Mouse (Mus musculus): Measurements from ENCODE around the gene Snx5. TPM values are rescaled to one million over a fixed set of nuclear protein-coding genes. Genes with fewer than 3 reads are reported as not detected.

Gene Snx5
- polyA plus RNA-seq, 1 experiment from 2014 or later, result 168 TPM

DNA sequence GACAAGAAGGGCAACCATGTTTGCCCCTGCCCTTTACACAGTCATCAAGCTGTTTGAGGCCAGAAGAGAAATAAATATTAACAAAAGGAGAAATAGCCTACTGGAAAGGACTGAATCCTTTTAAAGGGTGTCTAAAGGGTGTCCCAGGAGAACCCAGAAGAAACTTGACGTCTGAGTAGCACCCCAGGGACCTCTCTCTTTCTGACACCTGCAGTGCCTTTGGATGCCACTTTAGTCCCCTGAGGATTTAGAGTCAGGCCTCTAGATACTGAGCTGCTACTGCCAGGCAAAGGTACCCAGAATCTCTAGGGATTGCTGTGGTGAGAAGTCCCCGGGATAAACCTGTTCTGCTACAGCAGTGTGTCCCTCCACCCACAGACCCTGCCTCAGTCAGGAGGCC is 31.4 kb downstream of the Snx5 start:
- no peak overlapping the region for H3K4me3 ChIP-seq (ENCODE audit: low read depth, low read length)
- DNase-seq (ENCODE audit: low spot score) (no peak), ATAC-seq (replicated peaks; ENCODE audit: low FRiP score) (no peak)
- H3K36me3 ChIP-seq (ENCODE audit: control insufficient read depth, insufficient read depth, low read length), result no peaks in the 10 kb centered on the region
- no peaks in the 10 kb centered on the region for H3K27me3 ChIP-seq (replicated peaks; ENCODE audit: control insufficient read depth, insufficient read depth, low read length)
- H3K4me2 ChIP-seq, result no peak overlapping the region
- no peak overlapping the region for H3K27ac ChIP-seq (ENCODE audit: low read depth, low read length)
- no peak overlapping the region for H3K9ac ChIP-seq (ENCODE audit: low read depth, low read length)
- no peaks in the 10 kb centered on the region for H3K9me3 ChIP-seq (ENCODE audit: control insufficient read depth, low read length)
- no peaks in the 10 kb centered on the region for H3K4me1 ChIP-seq (replicated peaks; ENCODE audit: control insufficient read depth, insufficient read depth, low read length)
- 57% methylated on average over 2 of the region's 2 CpGs for WGBS

DNA sequence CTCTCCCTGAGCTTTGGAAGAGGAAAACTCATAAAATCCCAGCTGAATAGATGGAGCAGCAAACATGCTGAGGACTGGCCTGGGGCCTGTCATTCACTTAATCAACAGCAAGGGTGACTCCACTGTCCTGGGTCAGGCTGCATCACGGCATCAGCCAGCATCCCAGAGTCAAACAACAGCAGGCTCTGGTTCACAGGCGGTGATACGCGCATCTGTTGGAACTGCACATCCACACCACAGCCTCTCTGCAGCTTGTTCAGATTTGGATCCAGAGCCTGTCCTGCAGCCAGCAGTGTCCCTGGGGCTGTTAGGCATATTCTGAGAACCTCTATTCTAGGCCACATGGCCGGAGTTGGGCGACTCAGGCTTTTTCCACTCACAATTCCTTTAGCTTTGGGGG is 32.4 kb downstream of the Snx5 start:
- DNase-seq (ENCODE audit: low spot score) (no peak), ATAC-seq (replicated peaks; ENCODE audit: low FRiP score) (no peak)
- Histone ChIP-seq H3K9ac (ENCODE audit: low read depth, low read length) (no peak overlapping the region), H3K36me3 (ENCODE audit: control insufficient read depth, insufficient read depth, low read length) (no peaks in the 10 kb centered on the region), H3K4me2 (no peak overlapping the region), H3K27ac (ENCODE audit: low read depth, low read length) (no peak overlapping the region), H3K27me3 (replicated peaks; ENCODE audit: control insufficient read depth, insufficient read depth, low read length) (no peaks in the 10 kb centered on the region), H3K4me3 (ENCODE audit: low read depth, low read length) (no peak overlapping the region), H3K4me1 (replicated peaks; ENCODE audit: control insufficient read depth, insufficient read depth, low read length) (no peaks in the 10 kb centered on the region), H3K9me3 (ENCODE audit: control insufficient read depth, low read length) (no peaks in the 10 kb centered on the region)
- 81% methylated on average over 6 of the region's 6 CpGs for WGBS

DNA sequence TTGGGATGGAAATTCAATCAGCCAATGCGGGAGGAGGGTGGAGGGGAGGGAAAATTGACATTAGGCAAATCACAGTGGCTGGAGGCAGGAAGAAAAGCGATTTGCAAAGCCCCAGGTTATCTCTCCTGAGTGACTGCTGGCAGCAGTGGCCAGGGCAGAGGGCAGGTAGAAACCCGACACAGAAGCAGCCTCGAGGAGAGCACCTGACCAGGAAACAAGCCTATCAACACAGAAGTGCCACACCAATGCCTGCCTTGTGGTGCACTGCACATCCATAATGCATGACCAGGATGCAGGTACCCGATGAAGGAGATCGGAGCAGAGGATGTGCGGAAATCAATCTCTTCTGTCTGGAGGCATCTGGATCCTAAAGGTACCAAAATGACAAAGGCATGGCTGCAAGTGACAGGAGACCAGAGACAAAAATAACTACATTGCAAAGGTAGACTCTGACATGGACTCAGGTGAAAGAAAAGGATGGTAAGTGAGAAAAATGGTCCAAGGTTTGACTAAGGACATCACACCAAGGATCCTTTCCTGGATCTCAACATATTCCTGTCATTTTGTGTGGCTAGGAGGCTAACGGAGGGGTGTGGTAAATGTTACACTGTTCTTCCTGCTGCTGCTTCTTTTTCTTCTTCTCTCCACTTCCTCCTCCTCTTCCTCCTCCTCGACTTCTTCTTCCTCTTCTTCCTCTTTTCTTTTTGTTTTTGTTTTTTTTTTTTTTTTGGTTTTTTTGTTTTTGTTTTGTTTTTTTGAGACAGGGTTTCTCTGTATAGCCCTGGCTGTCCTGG is 33.7 kb downstream of the Snx5 start:
- Histone ChIP-seq H3K27me3 (replicated peaks; ENCODE audit: control insufficient read depth, insufficient read depth, low read length) (no peaks in the 10 kb centered on the region), H3K9ac (ENCODE audit: low read depth, low read length) (no peak overlapping the region), H3K27ac (ENCODE audit: low read depth, low read length) (no peak overlapping the region), H3K36me3 (ENCODE audit: control insufficient read depth, insufficient read depth, low read length) (no peaks in the 10 kb centered on the region), H3K4me3 (ENCODE audit: low read depth, low read length) (no peak overlapping the region), H3K9me3 (ENCODE audit: control insufficient read depth, low read length) (no peaks in the 10 kb centered on the region), H3K4me2 (no peak overlapping the region), H3K4me1 (replicated peaks; ENCODE audit: control insufficient read depth, insufficient read depth, low read length) (no peaks in the 10 kb centered on the region)
- no peak for DNase-seq (ENCODE audit: low spot score)
- ATAC-seq (replicated peaks; ENCODE audit: low FRiP score), result no peak
- 52% methylated on average over 9 of the region's 9 CpGs for WGBS

DNA sequence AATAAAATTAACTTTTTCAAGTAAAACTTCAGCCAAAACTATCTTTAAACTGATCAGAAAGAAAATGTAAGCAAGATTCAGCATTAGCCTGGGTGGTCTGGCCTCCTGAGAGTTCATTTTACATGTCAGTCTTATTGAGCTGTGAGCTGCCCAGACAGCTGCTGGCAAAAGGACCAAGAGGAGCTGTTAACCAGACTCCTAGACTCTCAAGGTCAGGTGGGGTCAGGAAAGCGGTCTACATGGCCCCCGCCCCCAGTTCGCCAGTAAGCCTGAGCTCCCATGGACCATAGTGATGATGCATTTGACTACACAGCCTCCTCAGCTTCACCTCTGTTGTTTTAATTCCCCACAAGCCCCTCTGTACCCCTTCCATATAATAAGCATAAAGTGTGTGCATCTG is 34.9 kb downstream of the Snx5 start:
- 67% methylated on average over 3 of the region's 3 CpGs for WGBS
- no peaks in the 10 kb centered on the region for H3K27me3 ChIP-seq (replicated peaks; ENCODE audit: control insufficient read depth, insufficient read depth, low read length)
- no peak overlapping the region for H3K27ac ChIP-seq (ENCODE audit: low read depth, low read length)
- no peak overlapping the region for H3K4me3 ChIP-seq (ENCODE audit: low read depth, low read length)
- DNase-seq (ENCODE audit: low spot score) (no peak), ATAC-seq (replicated peaks; ENCODE audit: low FRiP score) (no peak)
- H3K36me3 ChIP-seq (ENCODE audit: control insufficient read depth, insufficient read depth, low read length), result no peaks in the 10 kb centered on the region
- no peak overlapping the region for H3K4me2 ChIP-seq
- H3K9ac ChIP-seq (ENCODE audit: low read depth, low read length), result no peak overlapping the region
- no peaks in the 10 kb centered on the region for H3K9me3 ChIP-seq (ENCODE audit: control insufficient read depth, low read length)
- peaks cover 7% of the 10 kb centered on the region for H3K4me1 ChIP-seq (replicated peaks; ENCODE audit: control insufficient read depth, insufficient read depth, low read length)

DNA sequence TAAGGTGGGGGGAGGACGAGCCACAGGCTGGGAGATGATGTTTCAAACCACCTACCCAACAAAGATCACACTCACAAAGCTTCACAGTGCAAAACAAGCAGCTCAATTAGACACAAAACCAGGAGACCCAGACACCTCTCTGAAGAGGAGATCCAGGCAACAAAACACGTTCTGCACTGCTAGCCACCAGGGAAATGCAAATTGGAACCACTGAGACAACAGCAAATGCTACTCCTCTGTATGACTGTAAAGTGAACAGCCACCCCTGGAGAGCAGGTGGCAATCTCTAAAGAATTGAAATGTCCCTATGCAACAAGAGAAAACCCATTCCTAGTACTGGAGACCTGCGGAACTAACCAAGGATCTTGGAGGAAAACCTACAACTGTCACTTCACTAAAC is 37.2 kb downstream of the Snx5 start:
- no peak overlapping the region for H3K4me3 ChIP-seq (ENCODE audit: low read depth, low read length)
- 73% methylated on average over 3 of the region's 3 CpGs for WGBS

GRCm38 (mm10) chr2:144231115-144231514 is 39.6 kb downstream of the Snx5 start:
- peak overlapping the region; percentile 50 for H3K4me2 ChIP-seq
- WGBS, result 29% methylated on average over 5 of the region's 5 CpGs
- ATAC-seq (replicated peaks; ENCODE audit: low FRiP score), result peak; percentile 62

More for the DNA sequence above, 37.2 kb downstream of the Snx5 start:
- ATAC-seq (replicated peaks; ENCODE audit: low FRiP score) (no peak), DNase-seq (ENCODE audit: low spot score) (no peak)
- Histone ChIP-seq H3K4me1 (replicated peaks; ENCODE audit: control insufficient read depth, insufficient read depth, low read length) (peaks cover 16% of the 10 kb centered on the region), H3K9me3 (ENCODE audit: control insufficient read depth, low read length) (no peaks in the 10 kb centered on the region), H3K4me2 (no peak overlapping the region), H3K27me3 (replicated peaks; ENCODE audit: control insufficient read depth, insufficient read depth, low read length) (no peaks in the 10 kb centered on the region), H3K36me3 (ENCODE audit: control insufficient read depth, insufficient read depth, low read length) (no peaks in the 10 kb centered on the region), H3K9ac (ENCODE audit: low read depth, low read length) (no peak overlapping the region), H3K27ac (ENCODE audit: low read depth, low read length) (no peak overlapping the region)

GRCm38 (mm10) chr2:144230498-144230897 is 40.2 kb downstream of the Snx5 start:
- no peaks in the 10 kb centered on the region for H3K27me3 ChIP-seq (replicated peaks; ENCODE audit: control insufficient read depth, insufficient read depth, low read length)
- no peaks in the 10 kb centered on the region for H3K36me3 ChIP-seq (ENCODE audit: control insufficient read depth, insufficient read depth, low read length)
- H3K9ac ChIP-seq (ENCODE audit: low read depth, low read length), result peak overlapping the region; percentile 38; the same call in 1 of the 2 replicates
- DNase-seq (ENCODE audit: low spot score) (peak; percentile 50), ATAC-seq (replicated peaks; ENCODE audit: low FRiP score) (peak; percentile 73)
- H3K27ac ChIP-seq (ENCODE audit: low read depth, low read length), result peak overlapping the region; percentile 90
- peaks cover 2% of the 10 kb centered on the region; the same call in 1 of the 2 replicates for H3K9me3 ChIP-seq (ENCODE audit: control insufficient read depth, low read length)
- WGBS, result 12% methylated on average over 7 of the region's 7 CpGs
- peak overlapping the region; percentile 50 for H3K4me2 ChIP-seq
- H3K4me1 ChIP-seq (replicated peaks; ENCODE audit: control insufficient read depth, insufficient read depth, low read length), result peaks cover 16% of the 10 kb centered on the region
- H3K4me3 ChIP-seq (ENCODE audit: low read depth, low read length), result peak overlapping the region; percentile 16; the same call in 1 of the 2 replicates

More at GRCm38 (mm10) chr2:144231115-144231514, 39.6 kb downstream of the Snx5 start:
- H3K27me3 ChIP-seq (replicated peaks; ENCODE audit: control insufficient read depth, insufficient read depth, low read length), result no peaks in the 10 kb centered on the region
- peaks cover 16% of the 10 kb centered on the region for H3K4me1 ChIP-seq (replicated peaks; ENCODE audit: control insufficient read depth, insufficient read depth, low read length)
- DNase-seq (ENCODE audit: low spot score), result no peak
- H3K9ac ChIP-seq (ENCODE audit: low read depth, low read length), result peak overlapping the region; percentile 38; the same call in 1 of the 2 replicates
- H3K36me3 ChIP-seq (ENCODE audit: control insufficient read depth, insufficient read depth, low read length), result no peaks in the 10 kb centered on the region
- H3K9me3 ChIP-seq (ENCODE audit: control insufficient read depth, low read length), result peaks cover 2% of the 10 kb centered on the region; the same call in 1 of the 2 replicates
- peak overlapping the region; percentile 90 for H3K27ac ChIP-seq (ENCODE audit: low read depth, low read length)
- H3K4me3 ChIP-seq (ENCODE audit: low read depth, low read length), result peak overlapping the region; percentile 16

GRCm38 (mm10) chr2:144229647-144230046 is 41.1 kb downstream of the Snx5 start:
- peak overlapping the region; percentile 90 for H3K27ac ChIP-seq (ENCODE audit: low read depth, low read length)
- WGBS, result 76% methylated on average over 14 of the region's 14 CpGs
- ATAC-seq (replicated peaks; ENCODE audit: low FRiP score), result peak; percentile 53; the same call in 1 of the 2 replicates

More at GRCm38 (mm10) chr2:144229647-144230046, 41.1 kb downstream of the Snx5 start:
- H3K9ac ChIP-seq (ENCODE audit: low read depth, low read length), result no peak overlapping the region
- no peak for DNase-seq (ENCODE audit: low spot score)
- peaks cover 2% of the 10 kb centered on the region; the same call in 1 of the 2 replicates for H3K9me3 ChIP-seq (ENCODE audit: control insufficient read depth, low read length)
- no peaks in the 10 kb centered on the region for H3K36me3 ChIP-seq (ENCODE audit: control insufficient read depth, insufficient read depth, low read length)
- no peaks in the 10 kb centered on the region for H3K27me3 ChIP-seq (replicated peaks; ENCODE audit: control insufficient read depth, insufficient read depth, low read length)
- no peak overlapping the region for H3K4me3 ChIP-seq (ENCODE audit: low read depth, low read length)
- peaks cover 16% of the 10 kb centered on the region for H3K4me1 ChIP-seq (replicated peaks; ENCODE audit: control insufficient read depth, insufficient read depth, low read length)
- no peak overlapping the region; the same call in none of the 2 replicates for H3K4me2 ChIP-seq

All from liver, embryonic 11.5 days (tissue).